Mouse (Mus musculus) lung, postnatal 36 days (tissue): ENCODE measurements around the gene Glra4.
"Not testable (repeated sequence)": the region's sequence is repeated elsewhere in the genome, so short reads cannot be mapped to it uniquely, and the experiment has no call there.

Experiments
- DNase-seq: peaks from one replicate; pipeline ENCODE4 v3.0.0; 2022; ENCODE audit warnings: mixed read lengths

Glra4 gene

DNA sequence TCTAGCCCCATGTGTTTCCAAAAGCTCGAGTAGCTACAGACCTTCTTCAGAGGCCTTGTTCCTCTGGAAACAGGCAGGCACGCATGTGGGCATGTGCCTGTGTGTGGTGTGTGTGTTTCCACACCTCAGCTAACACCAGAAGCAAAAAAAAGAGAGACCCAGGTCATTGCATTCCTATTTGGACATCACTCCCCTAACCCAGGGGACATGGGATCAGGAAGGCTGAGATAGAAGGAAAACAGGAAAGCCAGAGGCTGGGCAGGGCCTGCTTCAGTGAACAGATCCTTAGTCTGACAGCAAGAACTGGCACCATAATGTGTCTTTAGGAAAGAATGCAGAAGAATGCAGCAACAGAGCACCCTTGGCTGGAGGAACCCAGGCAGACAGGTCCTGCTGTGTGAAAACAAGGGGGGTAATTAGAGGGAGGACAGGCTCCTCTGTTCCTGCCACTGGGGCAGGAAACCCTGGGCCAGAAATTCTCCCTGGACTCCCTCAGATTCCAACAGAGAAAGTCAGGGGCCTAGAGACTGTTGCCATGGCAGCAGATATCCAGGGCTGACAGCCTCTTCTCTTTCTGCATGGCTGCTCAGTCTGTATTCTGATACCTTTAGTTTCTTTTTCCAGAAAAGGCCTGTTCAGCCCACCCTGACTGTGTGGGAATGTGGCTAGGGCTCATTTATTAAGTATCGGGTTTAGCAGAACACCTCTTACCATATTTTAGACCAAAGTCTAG is 65.0 kb downstream of the Glra4 start:
- not testable (repeated sequence) for DNase-seq

- DNase-seq = no peak
These were observed 71.2 kb downstream of the Glra4 start for GRCm38 (mm10) chrX:136708782-136709181.

DNA sequence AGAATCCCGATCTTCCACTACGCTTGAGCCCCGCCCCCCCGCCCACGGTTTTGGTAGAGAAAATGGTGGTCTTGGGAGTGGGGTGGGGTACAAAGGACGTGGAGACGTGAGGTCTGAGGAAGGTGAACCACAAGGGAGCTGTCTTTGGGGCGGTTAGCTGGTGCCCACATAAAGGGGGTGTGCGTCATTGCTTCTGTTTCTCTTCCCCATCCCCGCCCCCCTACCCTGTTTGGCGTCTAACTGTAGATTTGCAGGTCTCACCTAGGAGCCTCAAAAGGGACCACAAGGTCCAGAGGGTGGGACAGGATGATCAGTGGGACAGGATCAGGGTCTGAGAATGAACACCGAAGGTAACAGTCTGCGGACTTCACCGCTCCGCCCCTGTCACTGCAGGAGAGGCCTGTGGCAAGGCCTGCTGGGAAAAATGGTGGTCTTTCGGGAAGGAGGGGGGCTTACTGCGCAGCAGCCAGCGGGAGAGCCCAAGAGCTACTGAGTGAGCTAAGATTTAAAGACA is 71.7 kb downstream of the Glra4 start:
- DNase-seq = peak; percentile 12
